Mouse (Mus musculus): ENCODE data around the gene Phf21a.

Gene Phf21a

GRCm38 (mm10) chr2:92405687-92406086, 312.8 kb downstream of the Phf21a start:
- no peak for DNase-seq (ENCODE audit: low read depth)

- DNase-seq (ENCODE audit: low read depth) = no peak
Measured at GRCm38 (mm10) chr2:92408309-92409045, 315.6 kb downstream of the Phf21a start.

GRCm38 (mm10) chr2:92411705-92412104, 318.8 kb downstream of the Phf21a start:
- no peak for DNase-seq (ENCODE audit: low read depth)

Data from naive thymus-derived CD4-positive, alpha-beta T cell, adult 2 months (primary cell).